Mouse (Mus musculus) T-helper 2 cell (primary cell): Measurements from ENCODE around the gene Zfp217.

Source experiments
- in situ Hi-C: fragments of 300-600 bp; cut with MboI, MseI; formaldehyde crosslinking; loops from one replicate; pipeline ENCODE4 v1.15.1; 2025; ENCODE audit warnings: high pct_unique_total_duplicates

The Zfp217 gene

DNA sequence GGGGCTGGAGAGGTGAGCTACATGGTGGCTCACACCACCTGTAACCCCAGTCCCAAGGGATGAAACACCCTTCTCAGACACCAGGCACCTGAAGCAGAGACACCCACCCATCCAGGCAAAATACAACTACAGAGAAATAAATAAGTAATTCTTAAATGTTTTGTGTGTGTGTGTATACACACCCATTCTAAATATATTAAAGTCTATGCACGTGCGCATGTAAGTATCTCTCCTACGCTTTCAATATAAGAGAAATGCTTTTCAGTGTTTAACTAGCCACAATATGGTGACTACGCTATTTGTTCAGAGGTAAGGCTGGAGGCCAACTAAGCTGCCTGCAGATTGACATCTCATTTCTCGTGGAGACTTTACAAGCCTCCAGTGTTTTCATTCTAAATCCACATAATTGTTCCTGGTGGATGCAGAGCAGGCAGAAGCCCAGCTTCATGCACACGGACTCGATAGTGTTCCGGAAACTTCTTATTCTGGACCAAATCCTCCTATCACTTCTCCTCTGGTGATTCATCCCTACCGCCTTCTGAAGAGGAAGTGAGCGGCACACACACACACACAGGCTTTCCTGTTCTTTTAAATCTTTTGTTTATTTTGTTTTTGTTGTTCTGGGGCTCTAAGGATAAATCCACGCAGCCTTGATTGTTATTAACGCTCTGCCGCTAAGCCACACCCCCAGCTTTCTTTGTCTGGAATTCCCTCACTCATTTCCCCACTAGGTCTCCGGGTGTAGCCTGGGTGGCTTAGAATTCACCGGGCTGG, 12.1 kb upstream of the Zfp217 start:
- in situ Hi-C loops, result loop anchor here (25.0 kb wide), 1 partner anchor 1948 kb away; the partner anchor contains the start of gene Adnp

DNA sequence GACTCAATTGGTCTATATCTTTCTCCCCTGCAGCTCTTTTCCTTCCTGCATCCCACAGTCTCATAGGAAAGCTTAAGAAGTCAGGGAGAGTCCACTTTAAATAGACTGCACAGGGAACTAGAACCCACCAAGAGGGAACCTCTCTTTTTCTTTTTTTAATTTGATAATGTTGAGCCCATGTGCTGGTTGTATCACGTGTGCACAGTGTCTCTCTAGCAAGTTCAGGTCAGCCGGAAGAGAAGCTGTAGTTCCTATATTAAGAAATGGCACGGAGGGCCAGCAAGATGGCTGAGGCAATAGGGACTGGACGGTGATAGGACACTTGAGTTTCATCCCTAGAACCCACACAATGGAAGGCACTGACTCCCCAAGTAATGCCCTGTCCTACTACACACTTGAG, 11.1 kb upstream of the Zfp217 start:
- in situ Hi-C loops, result loop anchor here (25.0 kb wide), 1 partner anchor 1947 kb away; the partner anchor contains the start of gene Adnp

DNA sequence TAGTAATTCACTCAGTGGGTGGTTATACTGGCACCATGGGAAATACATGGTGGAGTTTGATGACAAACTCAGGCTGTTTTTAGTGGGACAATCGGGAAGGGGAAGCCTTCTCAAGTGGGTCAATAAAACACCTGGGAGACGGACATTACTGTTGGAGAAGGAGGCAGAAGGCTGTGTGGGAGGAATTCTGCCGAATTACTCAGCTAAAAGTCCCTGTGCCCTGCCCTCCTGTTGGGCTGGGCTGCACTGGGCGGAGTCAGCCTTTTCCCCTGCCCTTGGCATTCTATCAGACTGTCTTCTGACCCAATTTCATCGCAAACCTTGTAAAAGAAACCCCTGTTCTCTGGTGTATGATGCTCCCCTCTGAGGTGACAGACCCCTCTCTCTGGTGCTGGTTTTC, 10.3 kb upstream of the Zfp217 start:
- in situ Hi-C loops, result loop anchor here (25.0 kb wide), 1 partner anchor 1946 kb away; the partner anchor contains the start of gene Adnp

DNA sequence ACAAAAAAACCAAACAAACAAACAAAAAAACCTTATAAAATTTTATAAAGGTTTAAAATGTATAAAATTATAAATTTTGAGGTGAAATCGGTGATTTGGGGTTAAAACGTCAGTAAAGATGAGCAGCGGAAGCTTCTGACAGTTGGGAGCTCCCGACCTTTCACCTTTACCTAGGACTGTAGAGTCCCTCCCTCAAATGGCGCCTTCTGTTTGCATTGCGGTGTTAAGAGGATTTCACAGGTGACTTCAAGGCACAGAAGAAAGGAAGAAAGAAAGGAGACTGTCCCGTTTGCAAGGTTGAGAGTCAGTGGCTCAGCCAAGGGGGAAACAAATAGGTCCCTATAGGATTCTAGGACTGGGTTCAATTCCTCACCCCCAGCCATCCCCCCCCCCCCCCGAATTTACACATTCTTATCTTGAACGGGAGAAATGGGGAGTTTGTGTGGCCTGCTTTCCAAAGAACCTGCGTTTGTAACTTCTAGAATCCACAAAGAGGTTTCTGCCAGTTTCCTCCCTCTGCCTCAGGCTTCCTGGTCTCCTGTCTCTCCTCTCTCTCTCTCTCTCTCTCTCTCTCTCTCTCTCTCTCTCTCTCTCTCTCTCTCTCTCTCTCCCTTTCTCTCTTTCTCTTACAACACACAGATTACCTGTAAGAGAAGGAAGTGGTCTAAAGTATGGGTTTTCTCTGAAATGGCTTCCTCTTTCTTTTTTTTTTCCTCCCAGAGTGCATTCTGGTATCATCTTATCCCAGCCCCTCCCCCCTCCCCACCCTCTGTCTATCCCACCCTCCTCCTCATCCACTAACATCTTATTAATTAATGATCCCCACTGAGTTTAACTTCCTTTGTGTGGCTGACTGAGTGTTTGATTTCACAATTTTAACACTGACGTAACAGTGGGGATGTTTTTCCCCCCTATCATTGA, 9.6 kb upstream of the Zfp217 start:
- in situ Hi-C loops, result loop anchor here (25.0 kb wide), 1 partner anchor 1945 kb away; the partner anchor contains the start of gene Adnp

DNA sequence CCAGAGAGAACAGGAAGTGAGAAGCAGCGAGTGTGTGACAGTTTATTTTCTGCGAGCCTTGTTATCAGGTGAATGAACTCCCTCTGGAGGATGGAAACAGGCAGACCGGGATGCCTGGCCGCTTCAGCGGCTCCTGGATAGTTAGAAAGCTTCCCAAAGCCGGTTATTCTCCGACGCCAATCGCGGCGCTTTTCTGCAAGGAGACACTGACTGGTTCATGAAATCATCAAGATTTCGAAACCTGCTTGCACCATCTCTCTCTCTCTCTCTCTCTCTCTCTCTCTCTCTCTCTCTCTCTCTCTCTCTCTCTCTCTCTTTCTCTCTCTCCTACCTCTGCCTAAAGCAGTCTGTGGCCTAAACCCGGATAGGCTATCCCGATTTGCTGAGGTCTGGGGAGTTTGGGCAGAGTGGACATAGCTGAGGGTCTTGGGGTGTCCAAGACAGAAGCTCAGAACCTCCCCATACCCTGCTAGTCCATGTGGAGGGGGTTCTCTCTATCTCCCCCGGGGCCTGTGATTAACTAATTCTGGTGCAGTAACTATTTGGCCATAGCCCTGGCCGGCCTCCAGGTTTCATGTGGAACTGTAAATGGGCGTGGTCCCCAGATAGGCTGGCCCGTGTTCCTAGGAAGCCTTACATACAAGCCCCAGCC, 7.3 kb upstream of the Zfp217 start:
- in situ Hi-C loops, result loop anchor here (25.0 kb wide), 1 partner anchor 1943 kb away; the partner anchor contains the start of gene Adnp

DNA sequence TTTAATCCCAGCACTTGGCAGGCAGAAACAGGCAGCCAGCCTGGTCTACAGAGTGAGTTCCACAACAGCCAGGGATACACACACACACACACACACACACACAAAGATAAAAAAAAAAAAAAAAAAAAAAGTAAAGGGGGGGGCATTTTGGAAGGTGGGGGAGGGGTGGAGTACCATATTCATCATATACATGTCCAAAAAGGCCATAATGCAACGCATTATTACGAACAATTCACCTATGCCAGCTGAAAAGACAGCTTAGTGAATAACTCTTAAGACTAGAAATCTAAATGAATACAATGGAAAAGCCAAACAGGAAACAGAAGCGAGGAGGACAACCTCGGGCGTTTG, 6.8 kb upstream of the Zfp217 start:
- in situ Hi-C loops, result loop anchor here (25.0 kb wide), 1 partner anchor 1942 kb away; the partner anchor contains the start of gene Adnp

DNA sequence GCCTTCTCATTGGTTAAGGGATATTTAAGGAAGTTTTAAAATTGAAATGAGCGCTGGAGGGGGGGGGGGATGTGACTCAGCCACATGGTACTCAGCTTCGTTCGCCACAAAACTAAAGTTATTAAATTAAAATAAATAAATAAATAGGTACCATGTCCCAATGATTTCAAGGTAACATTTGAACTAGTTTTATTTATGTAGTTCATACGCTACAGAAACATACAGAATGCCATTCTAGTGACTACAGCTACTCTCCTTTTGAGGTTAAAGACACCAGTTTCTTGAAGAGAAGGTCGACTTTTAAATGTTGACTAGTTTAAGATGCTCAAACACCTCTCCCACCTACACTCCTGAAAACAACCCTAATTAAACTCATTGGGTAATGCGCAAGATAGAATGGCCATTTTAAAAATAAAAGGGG, 6.4 kb upstream of the Zfp217 start:
- in situ Hi-C loops, result loop anchor here (25.0 kb wide), 1 partner anchor 1942 kb away; the partner anchor contains the start of gene Adnp

DNA sequence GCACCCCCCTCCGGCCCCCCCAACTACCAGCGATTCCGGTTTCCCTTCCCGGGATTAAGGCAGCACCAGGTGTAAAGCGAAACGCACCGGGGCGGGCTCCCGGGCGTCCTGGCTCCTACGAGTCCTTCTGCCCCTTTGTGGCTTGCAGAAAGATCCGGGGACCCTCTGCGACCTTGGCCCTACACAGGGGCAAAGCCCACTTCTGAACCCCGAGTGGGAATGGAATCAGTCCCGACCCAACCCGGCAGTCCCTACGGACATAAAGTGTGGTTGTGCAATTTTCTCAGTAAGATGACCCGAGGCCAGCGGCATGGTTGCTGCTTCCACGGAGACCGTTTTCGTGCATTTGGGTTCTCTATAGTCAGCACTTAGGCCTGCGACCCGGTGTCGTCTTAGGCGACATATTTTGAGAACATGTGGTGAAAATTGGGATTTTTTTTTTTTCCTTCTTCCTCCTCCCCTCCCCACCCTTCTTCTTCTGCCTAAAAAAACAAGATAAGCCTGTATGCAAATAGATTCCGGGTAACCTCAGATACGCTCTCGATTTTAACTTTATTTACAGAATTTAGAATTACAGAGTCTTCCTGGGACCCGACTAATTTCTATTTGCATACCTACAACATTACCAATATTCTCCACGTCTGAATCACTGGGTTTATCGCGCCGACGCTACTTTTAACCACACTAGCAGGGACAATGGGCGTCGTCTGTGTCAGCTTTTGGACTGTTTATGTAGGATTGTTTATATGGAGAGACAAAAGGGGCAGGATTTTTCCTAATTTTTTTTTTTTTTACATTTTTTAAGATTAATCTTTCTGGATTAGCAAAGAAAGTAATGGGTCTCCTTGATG, 5.7 kb upstream of the Zfp217 start:
- in situ Hi-C loops, result loop anchor here (25.0 kb wide), 1 partner anchor 1941 kb away; the partner anchor contains the start of gene Adnp

DNA sequence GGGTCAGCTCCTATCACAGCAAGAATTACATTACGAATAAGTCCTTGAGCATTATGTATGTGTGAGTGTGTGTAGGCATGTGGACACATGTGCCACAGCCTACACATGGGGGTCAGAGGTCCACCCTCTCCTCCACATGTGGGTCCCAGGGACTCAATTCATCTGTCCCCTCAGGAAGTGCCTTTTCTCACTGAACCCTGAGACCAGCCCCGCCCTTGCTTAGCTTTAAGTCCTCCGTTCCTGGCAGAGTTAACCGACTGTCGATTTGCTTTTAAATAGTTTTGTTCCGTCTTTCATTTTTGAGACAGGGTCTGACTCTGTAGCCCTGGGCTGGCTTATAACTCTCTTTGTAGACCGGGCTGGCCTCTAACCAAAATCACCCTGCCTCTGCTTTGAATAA, 5.0 kb upstream of the Zfp217 start:
- in situ Hi-C loops, result loop anchor here (25.0 kb wide), 1 partner anchor 1941 kb away; the partner anchor contains the start of gene Adnp

DNA sequence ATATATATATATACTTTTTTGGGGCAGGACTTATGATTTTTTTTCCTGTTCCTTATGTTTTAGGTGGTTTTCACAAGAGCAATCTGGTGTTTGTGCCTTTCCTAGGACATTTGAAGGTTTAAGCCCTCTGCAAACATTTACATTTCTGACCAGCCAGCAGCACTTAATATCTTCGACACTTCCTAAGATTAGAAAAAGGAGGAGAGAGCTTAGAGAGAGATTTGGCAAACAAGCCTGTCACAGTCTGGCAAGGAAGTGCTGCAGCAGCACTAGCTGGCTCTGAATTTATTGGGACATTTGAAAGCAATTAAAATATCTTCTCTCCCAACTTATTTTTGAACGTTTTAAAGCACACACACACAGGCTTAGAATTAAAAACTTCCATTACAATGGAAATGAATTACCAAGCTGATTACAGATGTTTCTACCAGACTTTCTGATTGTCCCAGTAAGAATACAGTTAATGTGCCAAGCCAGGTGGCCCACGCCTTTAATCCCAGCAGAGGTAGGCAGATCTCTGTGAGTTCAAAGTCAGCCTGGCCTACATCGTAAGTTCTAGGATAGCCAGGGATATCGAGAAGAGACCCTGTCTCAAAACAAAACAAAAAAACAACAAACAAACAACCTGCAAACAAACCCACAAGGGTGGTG, 4.3 kb upstream of the Zfp217 start:
- in situ Hi-C loops, result loop anchor here (25.0 kb wide), 1 partner anchor 1940 kb away; the partner anchor contains the start of gene Adnp

DNA sequence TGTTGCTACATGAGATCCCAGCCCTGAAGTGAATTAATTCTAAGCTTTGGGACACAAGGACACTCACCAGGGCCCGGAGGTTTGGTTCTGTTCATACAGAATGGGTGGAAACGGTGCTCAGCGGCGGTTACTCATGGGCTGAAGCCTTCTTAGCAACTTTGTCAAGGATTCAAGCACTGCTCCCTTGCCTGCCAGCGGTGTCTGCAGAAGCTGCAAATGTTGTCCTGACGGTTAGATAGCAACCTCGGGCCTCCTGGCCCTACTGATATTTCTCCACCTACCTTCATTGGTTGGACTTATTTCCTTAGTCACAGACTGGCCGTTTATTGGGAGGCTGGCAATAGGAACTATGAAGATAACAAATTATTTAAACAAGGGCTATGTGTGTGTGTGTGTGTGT, 3.6 kb upstream of the Zfp217 start:
- in situ Hi-C loops, result loop anchor here (25.0 kb wide), 1 partner anchor 1939 kb away; the partner anchor contains the start of gene Adnp

DNA sequence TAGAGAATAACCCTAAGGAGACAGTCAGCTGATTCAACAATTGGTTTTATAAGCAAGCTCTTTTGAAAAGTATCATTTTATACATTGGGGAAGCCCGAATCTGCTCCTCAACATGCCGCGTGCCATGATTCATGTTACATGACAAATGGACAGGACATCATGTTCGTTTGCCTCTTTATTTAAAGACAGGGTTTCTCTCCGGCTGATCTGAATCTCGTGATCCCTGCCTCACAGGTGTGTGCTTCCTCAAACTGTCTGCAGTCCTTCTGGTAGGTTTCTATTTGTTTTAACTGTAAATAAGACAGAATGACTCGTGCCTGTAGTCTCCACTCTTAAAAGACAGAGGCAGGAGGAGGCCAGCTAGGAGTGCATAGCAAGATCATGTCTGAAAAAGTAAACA, 925 bp upstream of the Zfp217 start:
- in situ Hi-C loops, result no loop called here

DNA sequence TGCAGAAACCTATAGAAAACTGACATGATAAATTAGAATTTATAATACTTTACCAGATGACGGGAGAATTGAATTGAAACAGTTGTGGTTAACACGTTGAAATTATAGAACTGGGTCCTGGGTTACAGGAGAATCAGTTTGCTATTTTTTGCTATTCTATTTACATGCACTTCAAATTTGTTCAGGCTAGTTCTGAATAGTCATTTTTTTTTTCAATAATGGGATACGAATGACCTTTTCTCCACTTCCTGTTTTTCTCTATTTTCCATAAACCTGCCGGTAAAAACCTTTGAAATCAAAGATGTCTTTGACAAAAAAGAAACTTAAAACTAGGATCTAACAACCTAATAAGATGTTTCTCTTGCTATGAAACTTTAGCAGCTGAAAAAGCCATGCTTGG, 733 bp downstream of the Zfp217 start:
- in situ Hi-C loops, result no loop called here

DNA sequence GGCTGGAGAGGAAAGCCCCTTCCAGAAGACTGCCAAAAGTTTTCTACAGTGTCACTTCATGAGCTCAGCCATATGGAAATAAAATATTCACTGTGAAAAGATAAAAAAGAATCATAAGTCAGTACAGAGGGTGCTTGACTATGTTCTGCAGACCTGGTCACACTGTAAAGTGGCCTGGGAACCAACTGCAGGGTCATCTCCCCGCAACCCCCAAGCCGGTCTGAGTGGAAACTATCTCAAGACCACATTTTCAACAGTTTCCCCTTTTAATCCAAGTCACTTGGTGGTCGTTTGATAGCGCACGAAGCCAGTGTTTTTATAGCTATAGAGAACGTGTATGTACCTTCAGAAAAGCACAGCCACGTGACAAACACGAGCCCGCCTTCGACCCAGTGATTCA, 3.6 kb downstream of the Zfp217 start:
- in situ Hi-C loops, result no loop called here

DNA sequence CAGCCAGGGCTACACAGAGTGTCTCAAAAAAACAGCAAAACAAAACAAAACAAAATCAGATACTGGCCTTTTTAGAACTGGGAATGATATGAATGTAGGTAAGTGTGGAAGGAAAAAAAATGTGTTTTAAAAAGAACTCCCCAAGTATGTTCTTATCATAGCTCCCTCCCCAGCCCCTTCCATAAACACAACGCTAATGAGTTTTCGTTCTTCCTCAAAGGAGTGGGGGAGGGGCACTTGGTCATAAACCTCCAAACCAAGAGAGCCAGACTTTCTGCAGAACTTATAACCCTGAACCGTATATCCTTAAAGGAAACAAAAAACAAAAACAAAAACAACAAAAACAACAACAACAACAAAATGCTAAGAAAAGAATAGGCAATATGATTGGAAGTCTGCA, 4.0 kb downstream of the Zfp217 start:
- in situ Hi-C loops, result no loop called here

DNA sequence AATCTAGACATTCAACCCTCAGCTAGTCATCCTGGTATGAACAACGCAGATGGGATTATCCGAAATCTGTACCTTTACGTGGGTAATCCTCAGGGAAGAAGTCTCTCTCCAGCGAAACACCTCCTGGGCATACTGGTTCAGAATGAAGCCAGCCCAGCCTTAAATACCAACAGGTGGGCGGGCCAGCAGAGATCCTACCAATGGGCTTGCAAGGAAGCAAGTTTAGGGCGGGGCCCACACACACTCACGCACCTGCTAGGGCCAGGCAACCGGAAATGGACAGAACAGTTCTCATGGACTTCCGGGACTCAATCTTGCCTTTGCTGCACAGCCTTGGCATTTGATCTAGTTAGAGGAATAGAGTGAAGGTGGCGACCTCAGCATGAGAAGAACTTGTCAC, 5.4 kb downstream of the Zfp217 start:
- in situ Hi-C loops, result no loop called here

DNA sequence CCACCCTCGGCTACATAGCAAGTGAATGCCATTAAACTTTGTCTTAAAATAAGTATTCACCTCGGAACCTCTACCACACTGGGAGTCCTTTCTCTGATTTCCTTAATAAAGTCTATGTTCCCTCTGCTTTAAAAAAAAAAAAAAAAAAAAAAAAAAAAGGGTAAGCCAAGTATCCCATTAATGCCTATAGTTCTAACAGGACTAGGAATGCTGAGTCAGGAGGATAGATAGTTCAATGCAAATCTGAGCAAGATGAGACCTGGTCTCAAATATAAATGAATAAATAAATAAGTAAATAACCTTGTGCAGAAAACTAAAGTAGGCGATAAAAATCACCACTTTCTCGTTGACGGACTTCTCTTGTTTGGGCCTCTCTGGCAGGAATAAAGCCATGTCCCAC, 6.4 kb downstream of the Zfp217 start:
- in situ Hi-C loops, result no loop called here

DNA sequence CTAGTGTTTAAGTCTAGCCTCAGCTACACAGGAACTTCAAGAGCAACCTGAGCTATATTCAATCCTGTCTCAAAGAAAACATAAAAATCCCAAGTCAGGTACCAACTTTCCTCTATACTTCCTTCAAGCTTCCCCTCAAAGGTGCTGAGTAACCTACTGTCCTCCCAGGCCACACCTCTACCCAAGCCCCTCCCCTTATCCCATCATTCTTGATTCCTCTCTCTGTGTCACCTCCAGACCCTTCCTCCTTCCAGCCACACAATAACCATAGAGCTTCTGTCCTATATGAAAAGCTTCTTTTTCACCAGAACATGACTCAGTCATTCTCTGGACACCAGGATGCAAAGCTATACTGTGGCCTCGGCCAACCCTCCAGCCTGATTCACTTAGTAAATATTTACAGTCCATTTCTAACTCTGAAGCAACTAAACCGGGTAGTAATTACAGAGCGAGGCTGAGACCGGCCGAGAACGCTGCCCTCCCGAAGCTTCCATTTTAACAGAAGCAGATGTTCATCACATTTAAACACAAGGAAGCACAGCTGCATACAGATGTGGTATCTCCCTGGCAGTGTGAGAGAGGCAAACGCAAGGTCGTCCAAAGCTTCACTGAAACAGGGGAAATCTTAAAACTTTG, 8.4 kb downstream of the Zfp217 start:
- in situ Hi-C loops, result no loop called here

DNA sequence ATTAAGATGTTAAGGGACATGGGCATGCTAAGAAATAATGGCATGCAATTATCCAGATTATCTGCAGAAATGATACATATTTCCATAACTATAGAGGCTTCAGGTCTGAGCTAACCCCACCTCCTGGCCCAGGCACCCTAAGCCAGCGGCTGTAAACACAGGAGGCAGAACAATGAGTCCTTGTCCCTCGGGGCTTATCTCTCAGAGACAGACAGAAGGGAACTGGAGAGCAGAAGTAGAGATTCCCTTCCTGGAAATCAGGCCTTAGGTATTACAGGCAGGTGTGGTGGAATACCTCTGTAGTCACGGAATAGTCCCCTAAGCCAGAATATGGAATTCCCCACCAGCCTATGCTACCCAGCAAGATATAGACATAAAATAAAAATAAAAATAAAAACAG, 11.0 kb downstream of the Zfp217 start:
- in situ Hi-C loops, result no loop called here

DNA sequence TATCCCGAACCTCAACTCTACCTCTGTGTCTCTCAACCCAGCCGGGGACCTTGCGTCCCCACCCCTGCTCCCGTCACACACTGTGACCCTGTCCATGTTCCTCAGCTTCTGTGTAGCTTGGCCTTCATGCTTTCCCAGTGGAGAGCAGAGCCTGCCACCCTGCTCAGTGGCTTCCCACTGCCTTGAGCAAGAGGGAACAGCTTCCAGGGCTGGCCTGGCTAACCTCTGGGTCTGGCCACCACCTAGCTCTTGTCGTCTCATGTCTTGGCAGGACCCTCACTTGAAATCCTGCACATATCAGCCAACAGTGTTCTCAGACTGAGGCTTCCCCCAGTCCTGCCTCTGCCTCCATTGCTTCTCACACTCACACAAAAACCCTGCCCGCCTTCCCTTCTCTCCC, 12.1 kb downstream of the Zfp217 start:
- in situ Hi-C loops, result no loop called here
